Mouse (Mus musculus) liver, embryonic 15.5 days (tissue): Measurements from ENCODE around the gene Zbtb3. TPM values are rescaled to one million over a fixed set of nuclear protein-coding genes. Genes with fewer than 3 reads are reported as not detected.

Experiments
- ATAC-seq: fragments of 200-750 bp; cut with Nextera tagmentation; 2 replicates; pipeline ENCODE4 v1.8.0; 2017; ENCODE audit warnings: moderate number of reproducible peaks, mild to moderate bottlenecking, moderate library complexity; ENCODE audit not compliant: insufficient read depth
- H3K27ac ChIP-seq: fragments of 300-500 bp; sonication (generic); replicated peaks from 2 replicates; pipeline ENCODE4 v1.5.1; 2015; ENCODE audit warnings: mild to moderate bottlenecking, inconsistent platforms
- H3K27me3 ChIP-seq: fragments of 300-500 bp; sonication (generic); 2 replicates; pipeline ENCODE4 v1.6.1; 2015; ENCODE audit warnings: mild to moderate bottlenecking, inconsistent platforms
- H3K36me3 ChIP-seq: fragments of 300-500 bp; sonication (generic); replicated peaks from 2 replicates; pipeline ENCODE4 v1.6.1; 2015; ENCODE audit warnings: moderate library complexity, mild to moderate bottlenecking, inconsistent platforms
- H3K4me1 ChIP-seq: fragments of 300-500 bp; sonication (generic); replicated peaks from 2 replicates; pipeline ENCODE4 v1.6.1; 2015; ENCODE audit warnings: inconsistent platforms
- H3K4me2 ChIP-seq: fragments of 300-500 bp; sonication (generic); 2 replicates; pipeline ENCODE4 v1.6.1; 2015; ENCODE audit warnings: moderate library complexity, mild to moderate bottlenecking, inconsistent platforms
- H3K4me3 ChIP-seq: fragments of 300-500 bp; sonication (generic); replicated peaks from 2 replicates; pipeline ENCODE4 v1.5.1; 2015; ENCODE audit warnings: mild to moderate bottlenecking, inconsistent platforms
- H3K9ac ChIP-seq: fragments of 300-500 bp; sonication (generic); 2 replicates; pipeline ENCODE4 v1.6.1; 2015; ENCODE audit warnings: moderate library complexity, mild to moderate bottlenecking, inconsistent platforms
- H3K9me3 ChIP-seq: fragments of 300-500 bp; sonication (generic); replicated peaks from 2 replicates; pipeline ENCODE4 v1.6.1; 2016; ENCODE audit warnings: inconsistent platforms
- WGBS: fragments of 180-500 bp; shearing (Covaris S2); methylation state at CpG from one replicate; pipeline ENCODE4 v1.1.7; 2015; ENCODE audit warnings: mixed read lengths; ENCODE audit not compliant: insufficient replicate concordance; 5-methylcytosine and 5-hydroxymethylcytosine counted together
- polyA plus RNA-seq: library from polyadenylated mRNA; unstranded; fragments of >200 nt; fragmentation: Nextera tagmentation; extraction: Ambion mirVana; gene quantifications from 2 replicates; pipeline ENCODE4 v1.2.1, GENCODE M21; 2015

Zbtb3 gene
- polyA plus RNA-seq, 1 experiment from 2014 or later: 1.2 TPM

DNA sequence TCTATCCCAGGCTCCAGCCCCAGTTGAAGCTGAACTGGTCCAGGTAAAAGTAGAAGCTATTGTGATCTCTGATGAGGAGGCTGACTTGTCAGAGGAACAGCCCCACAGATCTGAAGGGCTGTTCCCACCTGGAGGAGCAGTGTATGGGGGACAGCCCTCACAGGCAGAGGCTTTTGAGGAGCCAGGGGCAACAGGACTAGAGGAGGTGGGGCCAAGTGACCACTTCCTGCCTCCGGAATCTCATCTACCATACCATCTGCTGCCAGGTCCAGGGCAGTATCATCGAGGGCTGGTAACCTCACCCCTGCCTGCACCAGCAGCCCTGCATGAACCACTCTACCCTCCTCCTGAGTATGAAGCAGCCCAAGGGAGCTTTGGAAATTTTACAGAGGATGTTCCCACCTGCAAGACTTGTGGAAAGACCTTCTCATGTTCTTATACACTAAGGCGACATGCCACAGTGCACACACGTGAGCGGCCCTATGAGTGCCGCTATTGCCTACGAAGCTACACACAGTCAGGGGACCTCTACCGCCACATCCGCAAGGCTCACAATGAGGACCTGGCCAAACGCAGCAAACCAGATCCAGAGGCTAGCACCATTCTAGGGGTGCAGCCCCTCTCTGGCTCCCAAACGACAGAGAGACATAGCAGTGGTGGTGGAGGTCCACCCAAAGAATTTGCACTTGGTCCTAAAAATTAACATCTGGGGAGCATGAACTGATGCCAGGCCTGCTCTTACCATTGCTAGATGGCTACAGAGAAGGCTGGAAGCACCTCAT, 1.7 kb downstream of the Zbtb3 start:
- no peak overlapping the region for H3K9ac ChIP-seq
- no peaks in the 10 kb centered on the region for H3K9me3 ChIP-seq
- H3K27me3 ChIP-seq: no peaks in the 10 kb centered on the region
- H3K27ac ChIP-seq: 0 out of 2 replicates have a peak overlapping the region, but pooled peaks have one; percentile 76
- no peak overlapping the region for H3K4me2 ChIP-seq
- 66% methylated on average over 11 of the region's 11 CpGs for WGBS
- H3K4me3 ChIP-seq: no peak overlapping the region
- peaks cover 43% of the 10 kb centered on the region for H3K36me3 ChIP-seq
- peaks cover 35% of the 10 kb centered on the region for H3K4me1 ChIP-seq
- no peak for ATAC-seq

DNA sequence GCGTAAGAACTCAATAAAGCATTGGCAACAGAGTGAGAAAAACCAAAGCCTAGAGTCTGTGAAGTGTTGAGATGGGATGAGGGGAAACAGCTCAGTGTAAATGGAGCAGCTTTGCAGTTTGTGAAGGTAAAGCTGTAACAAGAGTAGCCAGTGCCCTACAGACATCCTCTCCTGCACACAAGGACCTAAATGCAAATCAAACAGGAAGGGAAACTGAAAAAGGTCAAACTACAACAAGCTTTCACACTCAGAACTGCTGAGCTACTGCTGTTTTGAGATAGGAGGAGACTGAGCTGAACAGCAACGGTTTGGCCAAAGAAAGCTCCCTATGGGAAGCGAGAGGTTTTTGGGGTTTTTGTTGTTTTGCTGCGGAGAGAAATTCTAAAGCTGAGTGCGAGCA, 4.5 kb downstream of the Zbtb3 start:
- H3K4me2 ChIP-seq: no peak overlapping the region
- no peak overlapping the region for H3K27ac ChIP-seq
- peaks cover 67% of the 10 kb centered on the region for H3K36me3 ChIP-seq
- no peaks in the 10 kb centered on the region for H3K9me3 ChIP-seq
- H3K9ac ChIP-seq: no peak overlapping the region
- no peak for ATAC-seq
- no peaks in the 10 kb centered on the region for H3K27me3 ChIP-seq
- H3K4me3 ChIP-seq: no peak overlapping the region
- peaks cover 22% of the 10 kb centered on the region for H3K4me1 ChIP-seq
- 79% methylated on average over 5 of the region's 5 CpGs for WGBS

DNA sequence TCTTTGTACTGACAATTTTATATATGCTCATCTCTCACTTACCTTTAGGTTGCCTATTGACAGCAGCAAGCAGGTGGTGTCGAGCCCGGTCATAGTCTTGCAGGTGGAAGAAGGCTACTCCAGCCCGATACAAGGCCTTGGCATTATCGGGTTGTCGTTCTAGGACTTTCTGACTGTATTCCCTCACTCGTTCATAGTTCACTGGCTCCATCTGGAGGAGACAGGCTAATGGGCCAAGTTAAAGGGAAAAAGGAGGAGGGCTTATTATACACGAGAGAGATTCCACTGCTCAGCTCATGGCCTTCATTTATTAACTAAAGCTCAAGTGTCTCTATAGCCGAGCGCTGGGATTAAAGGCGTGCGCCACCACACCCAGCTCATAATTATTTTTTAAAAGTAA, 13.5 kb downstream of the Zbtb3 start:
- H3K4me1 ChIP-seq: peaks cover 26% of the 10 kb centered on the region
- no peak for ATAC-seq
- H3K27ac ChIP-seq: no peak overlapping the region
- H3K9me3 ChIP-seq: no peaks in the 10 kb centered on the region
- no peak overlapping the region for H3K4me2 ChIP-seq
- H3K4me3 ChIP-seq: no peak overlapping the region
- peaks cover 60% of the 10 kb centered on the region for H3K36me3 ChIP-seq
- 82% methylated on average over 11 of the region's 11 CpGs for WGBS
- H3K9ac ChIP-seq: no peak overlapping the region
- no peaks in the 10 kb centered on the region for H3K27me3 ChIP-seq

DNA sequence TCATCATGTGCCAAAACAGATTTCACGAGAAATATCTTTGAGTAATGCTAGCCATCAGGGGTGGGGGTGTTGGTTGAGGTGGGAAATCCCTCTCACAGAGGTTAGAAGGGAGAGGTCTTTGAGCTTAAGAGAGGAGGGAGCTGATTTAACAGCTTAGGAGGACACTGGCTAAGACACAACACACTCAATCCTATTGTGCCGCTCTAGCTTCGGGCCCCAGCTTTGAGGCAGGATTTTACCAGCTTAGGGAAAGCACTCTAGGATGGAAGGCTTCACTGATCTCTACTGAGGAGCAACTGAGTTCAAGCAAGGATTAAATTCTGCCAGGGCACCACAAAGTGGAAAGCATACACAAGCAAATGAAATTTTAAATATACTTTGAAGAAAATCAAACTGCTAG, 14.6 kb downstream of the Zbtb3 start:
- Histone ChIP-seq H3K4me2 (peak overlapping the region; percentile 86), H3K36me3 (peaks cover 52% of the 10 kb centered on the region), H3K27ac (no peak overlapping the region), H3K9me3 (no peaks in the 10 kb centered on the region), H3K27me3 (no peaks in the 10 kb centered on the region), H3K9ac (0 out of 2 replicates have a peak overlapping the region, but pooled peaks have one; percentile 1), H3K4me1 (peaks cover 28% of the 10 kb centered on the region), H3K4me3 (peak overlapping the region; percentile 14)
- ATAC-seq: no peak
- 73% methylated on average over 3 of the region's 3 CpGs for WGBS

DNA sequence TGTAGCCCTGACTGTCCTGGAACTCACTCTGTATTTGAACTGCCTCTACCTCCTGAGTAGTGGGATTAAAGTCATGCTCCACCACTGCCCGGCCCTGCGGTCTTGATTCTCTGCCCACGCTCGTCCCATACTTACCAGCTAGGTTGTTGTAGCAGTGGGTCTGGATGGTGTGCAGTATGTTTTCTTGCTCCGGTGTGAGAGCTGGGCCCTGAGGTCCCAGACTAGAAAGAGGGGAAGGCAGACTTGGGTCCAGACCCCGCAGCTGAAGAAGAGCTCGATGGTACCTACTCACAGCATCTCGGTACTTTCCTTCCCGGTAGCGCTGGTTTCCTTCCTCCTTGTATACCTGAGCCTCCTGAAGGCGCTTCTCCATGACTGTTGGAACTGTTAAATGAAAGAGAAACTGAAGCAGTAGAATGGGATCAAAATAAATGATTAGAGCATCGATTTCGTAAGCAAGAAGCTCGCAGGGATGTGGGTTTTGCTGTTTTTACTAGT, 16.0 kb downstream of the Zbtb3 start:
- Histone ChIP-seq H3K4me2 (peak overlapping the region; percentile 86), H3K36me3 (peaks cover 47% of the 10 kb centered on the region), H3K9ac (peak overlapping the region; percentile 95), H3K9me3 (no peaks in the 10 kb centered on the region), H3K4me1 (peaks cover 42% of the 10 kb centered on the region), H3K4me3 (peak overlapping the region; percentile 92), H3K27ac (peak overlapping the region; percentile 100), H3K27me3 (no peaks in the 10 kb centered on the region)
- no peak for ATAC-seq
- WGBS: 13% methylated on average over 14 of the region's 14 CpGs

DNA sequence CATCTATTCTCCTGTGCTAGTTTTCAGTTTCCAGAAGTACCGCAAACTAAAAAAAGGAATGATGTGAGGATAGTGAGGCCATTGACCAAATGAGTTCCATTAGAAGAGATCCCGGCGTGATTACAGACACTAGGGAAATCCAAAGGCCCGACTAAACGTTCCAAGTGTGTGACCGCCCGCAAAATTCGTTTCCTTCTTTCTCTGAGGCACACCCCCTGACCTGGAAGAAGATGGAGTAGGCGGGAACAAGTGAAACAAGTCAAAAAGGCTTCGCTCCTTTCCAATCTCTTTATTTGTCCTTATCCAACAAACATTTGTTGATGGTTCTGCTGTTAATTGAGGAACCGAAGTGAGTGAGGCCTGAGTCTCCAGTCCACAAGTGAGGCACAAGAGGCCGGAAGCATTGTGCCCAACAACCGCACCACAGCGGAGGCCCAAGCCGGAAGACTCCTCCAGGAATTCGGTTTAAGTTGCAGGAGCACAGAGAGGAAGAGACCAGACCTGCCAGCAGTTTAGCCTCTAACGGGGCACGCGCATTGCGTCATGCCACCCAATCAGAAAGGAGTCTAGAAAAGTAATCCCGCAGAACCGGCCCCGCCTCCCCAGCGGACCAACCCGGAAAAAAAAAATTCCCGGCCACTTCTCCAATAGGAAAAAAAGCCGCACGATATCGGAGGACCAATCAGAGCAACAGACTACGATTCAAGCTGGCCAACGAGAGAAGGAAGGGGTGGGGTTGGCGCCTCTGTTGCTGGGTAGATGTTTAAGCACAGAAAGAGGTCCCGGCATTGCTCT, 16.6 kb downstream of the Zbtb3 start, which contains the start of gene Ttc9c:
Gene Ttc9c, minus strand, starts transcription at position 533 of the 795 bp plus-strand sequence.
- peak within 1 kb of the TSS; percentile 100 for H3K27ac ChIP-seq
- H3K36me3 ChIP-seq: peaks cover 48% of the 10 kb centered on the region
- peak within 1 kb of the TSS; percentile 95 for H3K9ac ChIP-seq
- 1% methylated on average over 33 of the region's 33 CpGs for WGBS
- peak within 1 kb of the TSS; percentile 92 for H3K4me3 ChIP-seq
- H3K4me1 ChIP-seq: peaks cover 43% of the 10 kb centered on the region
- H3K4me2 ChIP-seq: peak within 1 kb of the TSS; percentile 86
- H3K9me3 ChIP-seq: no peaks in the 10 kb centered on the region
- peak; percentile 78 for ATAC-seq
- no peaks in the 10 kb centered on the region for H3K27me3 ChIP-seq

DNA sequence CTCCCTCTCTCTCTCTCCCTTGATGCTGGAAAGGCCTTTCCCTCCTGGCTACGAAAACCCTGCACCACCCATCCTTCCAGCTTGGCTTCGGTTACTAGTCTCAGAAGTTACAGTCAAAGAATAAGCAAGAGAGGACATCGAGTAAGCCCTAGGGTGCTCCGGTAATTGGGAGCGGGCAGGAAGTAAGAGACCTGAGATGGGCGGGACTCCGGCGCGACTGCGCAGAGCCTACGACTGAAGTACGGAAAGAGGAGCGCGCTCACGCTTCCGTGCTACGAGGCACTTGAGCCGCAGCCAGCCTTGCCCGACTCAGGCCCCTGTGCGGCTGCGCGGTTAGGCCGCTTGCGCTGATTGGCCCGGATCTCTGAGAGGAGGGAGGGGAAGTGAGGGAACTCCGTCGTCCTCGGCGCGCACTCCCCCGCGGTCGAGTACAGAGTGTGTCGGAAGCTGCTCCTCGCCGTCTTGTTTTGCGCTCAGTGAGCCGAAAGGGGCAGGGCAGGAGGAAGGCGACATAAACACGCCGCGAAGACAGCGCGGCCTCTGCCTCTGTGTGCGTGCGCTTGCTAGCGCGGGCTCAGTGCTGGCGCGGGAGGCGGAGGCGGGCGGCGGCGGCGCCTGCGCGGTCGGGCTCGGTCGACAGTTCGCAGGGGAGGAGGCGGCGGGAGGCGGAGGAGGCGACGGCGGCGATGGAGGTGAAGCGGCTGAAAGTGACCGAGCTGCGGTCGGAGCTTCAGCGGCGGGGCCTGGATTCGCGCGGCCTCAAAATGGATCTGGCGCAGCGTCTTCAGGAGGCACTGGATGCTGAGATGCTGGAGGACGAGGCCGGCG, 17.5 kb downstream of the Zbtb3 start, which contains the start of gene Hnrnpul2:
Gene Hnrnpul2, plus strand, starts transcription at position 415 of the 828 bp plus-strand sequence.
- under 1% methylated on average over 83 of the region's 83 CpGs for WGBS

DNA sequence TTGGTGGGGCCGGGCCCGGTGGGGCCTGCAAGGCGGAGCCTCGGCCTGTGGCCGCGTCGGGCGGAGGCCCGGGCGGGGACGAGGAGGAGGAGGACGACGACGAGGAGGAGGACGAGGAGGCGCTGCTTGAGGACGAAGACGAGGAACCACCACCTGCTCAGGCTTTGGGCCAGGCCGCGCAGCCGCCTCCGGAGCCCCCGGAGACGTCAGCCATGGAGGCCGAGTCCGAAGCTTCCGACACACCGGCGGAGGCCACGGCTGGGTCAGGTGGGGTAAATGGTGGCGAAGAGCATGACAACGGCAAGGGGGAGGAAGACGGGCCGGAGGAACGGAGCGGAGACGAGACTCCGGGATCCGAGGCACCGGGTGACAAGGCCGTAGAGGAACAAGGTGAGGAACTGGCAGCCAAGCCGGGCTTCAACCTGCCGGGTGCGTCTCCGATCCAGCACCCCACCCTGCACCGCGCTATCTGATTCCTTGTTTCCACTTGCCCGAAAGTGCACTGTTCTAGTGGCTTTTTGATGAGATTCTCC, 18.1 kb downstream of the Zbtb3 start:
- Histone ChIP-seq H3K4me2 (peak overlapping the region; percentile 86), H3K36me3 (peaks cover 49% of the 10 kb centered on the region), H3K4me1 (peaks cover 43% of the 10 kb centered on the region), H3K27ac (peak overlapping the region; percentile 100), H3K4me3 (peak overlapping the region; percentile 92), H3K9me3 (no peaks in the 10 kb centered on the region), H3K9ac (peak overlapping the region; percentile 95), H3K27me3 (no peaks in the 10 kb centered on the region)
- peak; percentile 65 for ATAC-seq
- WGBS: 0% methylated on average over 48 of the region's 48 CpGs

More for the DNA sequence above, 17.5 kb downstream of the Zbtb3 start, which contains the start of gene Hnrnpul2:
- Histone ChIP-seq H3K4me1 (peaks cover 43% of the 10 kb centered on the region), H3K9me3 (no peaks in the 10 kb centered on the region), H3K9ac (peak within 1 kb of the TSS; percentile 95), H3K4me3 (peak within 1 kb of the TSS; percentile 92), H3K27me3 (no peaks in the 10 kb centered on the region), H3K27ac (peak within 1 kb of the TSS; percentile 100), H3K36me3 (peaks cover 49% of the 10 kb centered on the region), H3K4me2 (peak within 1 kb of the TSS; percentile 86)
- ATAC-seq: peak; percentile 90

DNA sequence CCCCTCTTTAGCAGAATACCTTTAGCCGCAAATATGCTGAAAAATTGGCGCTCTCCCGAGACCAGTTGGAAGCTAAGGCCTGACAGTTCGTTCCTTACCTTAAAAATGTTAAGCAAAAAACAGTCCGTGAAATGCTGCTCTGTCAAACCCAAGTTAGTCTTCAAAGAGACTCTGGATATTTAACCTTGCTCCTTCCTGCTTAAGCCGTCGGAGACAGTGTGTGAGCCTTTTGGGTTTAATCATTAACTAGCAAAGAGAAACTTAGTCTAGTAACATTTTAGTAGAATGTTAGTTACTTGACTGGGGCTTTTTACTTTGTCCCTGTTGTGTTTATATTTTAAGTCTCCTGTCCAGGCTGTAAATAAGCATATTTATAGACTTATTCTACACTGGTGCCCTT, 18.8 kb downstream of the Zbtb3 start:
- Histone ChIP-seq H3K9me3 (no peaks in the 10 kb centered on the region), H3K4me1 (peaks cover 40% of the 10 kb centered on the region), H3K4me3 (peak overlapping the region; percentile 92), H3K36me3 (peaks cover 49% of the 10 kb centered on the region), H3K27me3 (no peaks in the 10 kb centered on the region), H3K27ac (peak overlapping the region; percentile 100), H3K9ac (peak overlapping the region; percentile 95), H3K4me2 (peak overlapping the region; percentile 86)
- WGBS: 0% methylated on average over 7 of the region's 7 CpGs
- no peak for ATAC-seq

DNA sequence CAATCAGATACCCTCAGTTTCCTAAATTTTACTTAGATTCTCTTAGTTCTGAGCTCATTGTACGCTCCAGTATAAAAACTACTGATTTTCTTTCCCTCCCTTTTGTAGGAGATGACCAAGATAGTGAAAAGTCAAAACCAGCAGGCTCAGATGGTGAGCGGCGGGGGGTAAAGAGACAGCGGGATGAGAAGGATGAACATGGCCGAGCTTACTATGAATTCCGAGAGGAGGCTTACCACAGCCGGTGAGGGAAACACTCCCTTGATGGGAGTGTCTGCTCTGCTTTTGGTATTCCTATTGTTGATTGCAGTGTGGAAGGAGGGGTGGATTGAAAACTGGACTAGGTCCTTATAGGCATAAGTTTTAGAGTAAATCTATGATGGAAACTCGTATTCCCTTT, 20.3 kb downstream of the Zbtb3 start:
- peak overlapping the region; percentile 92 for H3K4me3 ChIP-seq
- peaks cover 26% of the 10 kb centered on the region for H3K4me1 ChIP-seq
- no peak overlapping the region for H3K27ac ChIP-seq
- peaks cover 54% of the 10 kb centered on the region for H3K36me3 ChIP-seq
- H3K4me2 ChIP-seq: peak overlapping the region; percentile 86
- H3K9ac ChIP-seq: 0 out of 2 replicates have a peak overlapping the region, but pooled peaks have one; percentile 95
- H3K27me3 ChIP-seq: no peaks in the 10 kb centered on the region
- 82% methylated on average over 8 of the region's 8 CpGs for WGBS
- no peak for ATAC-seq
- no peaks in the 10 kb centered on the region for H3K9me3 ChIP-seq
